Mouse (Mus musculus) kidney, postnatal 25 days (tissue): Measurements from ENCODE around the gene Olfr311.
"Not testable (repeated sequence)": the region's sequence is repeated elsewhere in the genome, so short reads cannot be mapped to it uniquely, and the experiment has no call there.

Experiments
- DNase-seq, 2 experiments: peaks; one replicate each; pipeline ENCODE4 v3.0.0; 2021; ENCODE audit warnings: mixed read lengths in 2 of 2

The Olfr311 gene

DNA sequence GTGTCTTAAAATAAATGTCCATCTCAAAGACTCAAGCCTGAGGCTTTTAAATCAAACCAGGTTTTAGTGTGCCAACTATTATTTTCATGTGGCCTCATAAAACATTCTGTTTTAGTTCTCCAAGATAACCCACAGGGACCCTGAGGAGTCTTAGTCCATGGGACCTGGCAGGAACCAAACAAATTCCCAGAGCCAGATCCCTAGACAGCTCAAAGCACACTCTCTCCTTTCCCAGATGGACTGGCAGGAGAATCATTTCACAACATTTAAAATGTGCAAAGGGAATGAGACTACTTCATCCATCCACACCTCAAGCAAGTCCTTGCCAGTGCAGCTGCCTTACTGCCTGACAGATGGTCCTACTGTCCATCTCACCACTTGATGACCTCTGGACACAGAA is at the start of gene Olfr311:
Olfr311 (plus strand) TSS at position 301 of the 400 bp plus-strand sequence.
- DNase-seq = not testable (repeated sequence)

- no peak for DNase-seq
Measured at GRCm38 (mm10) chr11:58789532-58789931, 49.5 kb upstream of the Olfr311 start.

GRCm38 (mm10) chr11:58790053-58790452 is 49.0 kb upstream of the Olfr311 start:
- no peak for DNase-seq

DNA sequence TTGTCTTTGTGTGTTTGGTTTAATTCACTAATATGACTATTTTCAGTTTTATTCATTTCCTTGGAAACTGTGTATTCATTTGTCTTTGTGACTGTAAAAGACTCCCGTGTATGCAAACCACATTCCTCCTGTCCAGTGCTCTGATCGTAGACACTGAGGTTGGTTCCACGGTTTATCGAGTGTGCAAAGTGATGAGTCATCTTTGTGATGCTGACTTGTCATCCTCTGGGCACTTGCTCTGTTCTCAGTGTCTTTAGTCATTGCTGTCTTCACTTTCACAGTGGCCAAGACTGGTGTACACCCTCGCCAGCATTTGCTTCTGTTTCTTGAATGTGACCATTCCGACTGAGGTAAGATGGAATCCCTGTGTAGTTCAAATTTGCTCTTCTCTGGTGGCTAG is 48.4 kb upstream of the Olfr311 start:
- no peak for DNase-seq

GRCm38 (mm10) chr11:58795856-58796255 is 43.2 kb upstream of the Olfr311 start:
- no peak for DNase-seq

DNA sequence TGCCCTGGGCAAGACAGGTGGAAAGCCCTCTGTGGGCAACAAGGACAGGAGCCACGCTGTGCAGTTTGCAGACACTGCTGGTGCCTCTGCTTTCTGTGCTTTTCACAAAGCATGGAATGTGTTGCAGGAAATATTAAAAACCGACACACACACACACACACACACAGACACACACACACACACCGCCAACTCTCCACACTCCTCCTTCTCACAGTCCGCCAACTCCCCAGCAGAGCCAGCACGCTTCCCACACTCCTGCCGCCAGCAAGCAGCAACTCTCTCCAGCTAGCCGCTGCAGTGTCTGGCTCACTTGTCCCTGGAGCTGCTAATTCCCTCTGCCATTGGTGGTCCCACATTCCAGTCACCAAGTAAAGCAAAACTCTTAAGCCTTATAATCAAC is 42.2 kb upstream of the Olfr311 start:
- DNase-seq = no peak

DNA sequence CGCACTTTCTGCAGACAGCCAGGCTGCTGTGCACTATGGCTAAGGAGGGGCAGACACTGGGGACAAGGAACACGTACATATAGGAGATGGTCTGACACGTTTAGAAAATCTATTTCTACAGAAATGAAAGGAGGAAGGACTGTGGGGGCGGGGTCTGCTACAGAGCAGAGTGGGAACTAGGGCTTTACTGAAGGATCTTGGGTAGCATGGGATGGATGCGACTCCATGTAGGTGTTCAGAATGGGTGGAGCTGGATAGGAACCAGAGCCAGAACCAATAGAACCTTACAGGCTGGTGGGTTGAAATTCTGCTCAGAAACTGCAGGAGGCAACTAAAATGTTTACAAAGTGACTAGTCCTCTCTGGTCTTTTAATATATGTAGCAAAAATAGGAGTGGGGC is 39.3 kb upstream of the Olfr311 start:
- DNase-seq = no peak

GRCm38 (mm10) chr11:58801558-58802228 is 37.4 kb upstream of the Olfr311 start, which contains the start of gene Fam183b:
Fam183b (minus strand) TSS chr11:58801960.
- DNase-seq = no peak

DNA sequence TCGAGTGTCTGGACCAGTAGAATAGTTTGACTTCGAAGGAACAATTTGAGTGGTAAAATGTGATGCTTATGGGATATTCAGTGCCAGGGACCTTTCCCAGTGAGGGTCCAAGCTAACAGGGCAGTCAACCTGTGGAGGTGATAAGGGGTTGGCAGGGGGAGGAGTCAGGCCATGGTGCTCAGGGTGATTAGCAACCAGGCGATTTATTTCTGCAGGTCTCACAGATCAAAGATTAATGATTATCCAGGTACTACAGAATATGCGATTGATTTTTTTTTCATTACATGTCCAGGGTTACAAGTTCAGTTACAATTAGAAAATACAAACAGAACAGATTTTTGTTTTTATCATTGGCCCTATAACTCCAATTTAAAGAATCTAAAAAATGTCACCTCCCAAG is 35.2 kb upstream of the Olfr311 start:
- no peak for DNase-seq

- no peak for DNase-seq
Measured at GRCm38 (mm10) chr11:58804393-58804792, 34.7 kb upstream of the Olfr311 start.

GRCm38 (mm10) chr11:58812001-58812400 is 27.1 kb upstream of the Olfr311 start:
- no peak for DNase-seq

GRCm38 (mm10) chr11:58814700-58815099 is 24.4 kb upstream of the Olfr311 start, which contains the start of gene Olfr313:
Olfr313 (plus strand) TSS chr11:58815000.
- DNase-seq = not testable (repeated sequence)

DNA sequence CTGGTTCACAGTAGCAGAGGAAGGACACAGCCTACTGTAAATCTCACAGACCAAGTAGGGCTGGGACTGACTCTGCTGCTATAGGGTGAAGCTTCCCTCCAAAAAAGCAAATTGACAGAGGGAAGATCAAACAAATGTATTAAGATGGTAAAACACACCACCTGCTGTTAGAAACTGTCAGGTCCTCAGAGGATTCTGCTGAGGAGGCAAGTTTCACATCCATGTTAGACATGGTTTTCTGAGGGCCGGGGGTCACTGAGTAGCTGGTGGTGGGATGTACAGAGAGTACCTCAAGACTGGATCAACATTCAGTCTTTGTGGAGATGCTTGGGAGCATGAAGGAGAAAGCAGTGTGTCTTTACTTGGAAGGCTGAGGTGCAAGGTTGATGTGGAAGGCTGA is 23.4 kb upstream of the Olfr311 start:
- no peak for DNase-seq

DNA sequence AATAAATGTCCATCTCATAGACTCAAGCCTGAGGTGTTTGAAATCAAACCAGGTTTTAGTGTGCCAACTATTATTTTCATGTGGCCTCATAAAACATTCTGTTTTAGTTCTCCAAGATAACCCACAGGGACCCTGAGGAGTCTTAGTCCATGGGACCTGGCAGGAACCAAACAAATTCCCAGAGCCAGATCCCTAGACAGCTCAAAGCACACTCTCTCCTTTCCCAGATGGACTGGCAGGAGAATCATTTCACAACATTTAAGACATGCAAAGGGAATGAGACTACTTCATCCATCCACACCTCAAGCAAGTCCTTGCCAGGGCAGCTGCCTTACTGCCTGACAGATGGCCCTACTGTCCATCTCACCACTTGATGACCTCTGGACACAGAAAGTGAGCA is 10.1 kb upstream of the Olfr311 start, which contains the start of gene Olfr312:
Olfr312 (plus strand) TSS at position 301 of the 400 bp plus-strand sequence.
- DNase-seq = not testable (repeated sequence)

- no peak for DNase-seq
Measured at GRCm38 (mm10) chr11:58829764-58830163, 9.3 kb upstream of the Olfr311 start.

DNA sequence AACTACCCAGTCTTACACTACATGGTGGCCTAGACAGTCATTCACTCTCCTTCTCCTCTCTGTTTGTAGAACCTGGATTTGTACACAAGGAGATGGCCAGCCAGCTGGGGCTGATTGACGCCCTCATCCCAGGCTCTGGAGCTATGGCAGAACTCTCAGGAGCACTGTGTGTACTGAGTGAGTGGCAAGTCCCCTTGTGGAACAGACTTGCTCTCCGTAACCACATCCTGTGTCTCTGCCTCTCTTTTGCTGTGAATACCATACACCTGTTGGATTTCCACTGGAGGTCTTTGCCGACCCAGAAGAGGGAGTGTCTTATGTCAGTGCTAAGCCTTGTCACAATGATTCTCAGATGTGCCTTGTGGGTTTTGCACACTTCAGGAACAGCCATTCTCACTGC is 6.5 kb upstream of the Olfr311 start:
- DNase-seq = not testable (repeated sequence)

DNA sequence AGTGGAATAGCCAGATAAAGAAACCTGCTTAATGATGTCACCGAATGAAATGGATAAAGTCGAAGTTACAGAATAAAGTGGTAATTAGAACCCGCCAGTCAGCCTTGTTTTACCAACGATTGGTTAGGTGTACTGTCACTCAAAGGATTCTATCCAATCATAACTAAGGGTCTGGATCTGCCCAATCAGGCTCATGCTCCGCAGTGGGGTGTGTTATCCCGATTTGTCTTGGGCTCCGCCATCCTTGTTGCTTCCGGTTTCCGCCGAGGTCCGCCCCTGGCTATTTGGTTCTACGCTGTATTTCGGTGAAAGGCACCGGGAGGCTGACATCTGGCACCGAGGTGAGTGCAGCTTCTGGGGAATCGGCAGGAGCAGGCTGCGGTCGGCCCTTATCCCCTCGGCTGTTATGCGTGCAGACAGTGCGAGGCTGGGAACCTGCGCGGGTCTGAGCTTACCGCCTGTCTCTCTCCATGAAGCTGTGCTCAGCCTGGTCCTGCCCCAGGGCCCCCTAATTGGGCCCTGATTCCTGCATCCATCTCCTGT is 7.9 kb downstream of the Olfr311 start, which contains the start of gene Gm12258:
Gm12258 (plus strand) TSS at position 240 of the 543 bp plus-strand sequence.
- DNase-seq = peak; percentile 89 to 94

- no peak for DNase-seq
Measured at GRCm38 (mm10) chr11:58847636-58848035, 8.6 kb downstream of the Olfr311 start.

DNA sequence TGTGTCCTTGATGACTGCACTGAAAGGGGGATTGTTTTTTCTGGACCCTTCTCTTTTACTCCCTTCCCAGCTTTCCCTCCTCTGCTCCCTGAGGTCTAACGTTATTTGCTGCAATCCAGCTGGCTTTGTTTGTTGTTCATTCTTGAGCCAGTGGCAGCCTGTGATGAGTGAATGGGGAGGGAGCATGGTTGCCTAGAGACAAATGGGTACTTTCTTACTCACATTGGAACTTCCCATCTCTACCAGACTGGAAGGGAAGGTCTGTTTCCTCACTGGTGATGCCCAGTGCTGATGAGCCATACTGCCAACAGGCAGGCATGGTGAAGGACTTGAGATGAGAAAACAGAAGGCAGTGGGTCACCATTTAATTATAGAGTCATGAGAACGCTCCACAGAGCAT is 10.7 kb downstream of the Olfr311 start:
- DNase-seq = no peak

DNA sequence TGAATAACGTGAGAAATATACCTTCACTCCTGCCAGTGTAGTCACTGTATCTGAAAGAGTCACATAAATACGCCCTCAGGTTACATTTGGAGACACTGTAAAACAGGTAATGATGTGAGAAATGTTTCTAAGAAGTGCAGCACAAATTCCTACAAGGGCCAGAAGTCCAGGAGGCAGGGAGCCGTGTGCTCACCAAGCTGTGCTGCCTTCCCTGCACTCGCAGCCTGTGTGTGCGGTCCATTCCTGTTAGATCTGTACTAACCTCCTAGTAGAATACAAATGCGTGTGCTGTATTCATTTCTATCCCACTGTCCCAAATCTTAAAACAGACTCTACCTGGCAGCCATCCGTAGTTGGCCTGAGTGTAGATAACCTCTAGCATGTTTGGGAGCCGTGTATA is 21.7 kb downstream of the Olfr311 start:
- no peak for DNase-seq

DNA sequence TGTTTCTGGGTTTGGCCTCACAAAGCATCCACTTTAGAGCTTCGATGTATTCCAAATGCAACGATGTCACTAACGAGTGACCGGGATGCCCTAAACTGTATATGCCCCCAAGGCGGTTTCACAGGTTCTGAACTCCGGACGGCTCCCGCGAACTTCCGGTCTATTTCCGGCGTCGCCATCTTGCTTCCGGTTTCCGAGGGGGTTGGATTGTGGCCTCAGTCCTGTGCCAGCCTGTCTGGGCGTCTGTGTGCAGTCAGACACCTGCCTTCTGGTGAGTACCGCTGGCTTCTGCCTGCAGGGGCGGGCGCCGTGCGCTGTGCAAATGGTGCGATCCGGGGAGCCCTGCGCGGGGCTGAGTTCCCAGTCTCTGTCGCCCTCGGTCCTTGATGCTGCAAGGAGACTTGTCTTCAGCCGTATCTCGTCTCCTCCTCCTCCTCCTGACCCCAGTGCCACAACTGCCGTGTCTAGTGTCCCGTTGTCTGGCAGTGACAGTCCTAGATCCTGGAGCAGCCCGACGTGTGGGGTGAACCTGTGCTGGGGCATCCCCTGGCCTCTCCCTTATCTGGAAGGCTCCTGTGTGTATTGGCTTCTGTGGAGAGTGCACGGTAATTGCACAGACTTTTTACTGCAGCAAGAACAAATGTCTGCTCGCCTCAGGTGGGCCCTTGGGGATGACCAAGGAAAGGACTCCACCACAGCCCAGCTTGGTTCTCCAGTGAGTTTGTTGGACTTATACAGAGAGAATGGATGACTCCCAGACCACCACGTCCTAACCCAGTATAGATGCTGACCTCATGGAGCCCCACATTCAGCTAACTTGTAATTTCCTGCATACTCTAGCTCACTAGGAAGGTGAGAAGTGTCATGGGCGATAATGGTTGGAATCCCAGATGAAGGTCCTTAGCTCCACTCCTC is 28.2 kb downstream of the Olfr311 start, which contains the start of gene 2810021J22Rik:
2810021J22Rik (plus strand) TSS at position 178 of the 915 bp plus-strand sequence.
- DNase-seq = peak; percentile 79 to 89

DNA sequence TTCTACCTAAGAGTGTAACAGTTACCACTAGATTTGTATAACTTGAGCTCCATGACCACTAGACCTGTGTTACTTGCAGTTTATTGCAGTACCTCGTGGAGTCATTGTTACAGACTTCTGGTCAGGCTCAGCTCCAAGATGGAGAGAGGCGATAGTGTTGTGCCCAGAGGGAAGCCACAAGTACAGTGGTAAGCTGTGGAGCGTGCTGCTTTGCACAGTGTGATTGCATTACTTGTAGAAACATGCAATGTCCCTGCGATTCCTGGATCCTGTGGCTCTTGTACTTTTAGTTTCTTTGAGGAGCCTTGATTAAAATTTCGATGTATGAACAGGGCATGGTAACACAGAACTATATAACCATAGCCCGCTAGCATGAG is 28.9 kb downstream of the Olfr311 start:
- no peak for DNase-seq

DNA sequence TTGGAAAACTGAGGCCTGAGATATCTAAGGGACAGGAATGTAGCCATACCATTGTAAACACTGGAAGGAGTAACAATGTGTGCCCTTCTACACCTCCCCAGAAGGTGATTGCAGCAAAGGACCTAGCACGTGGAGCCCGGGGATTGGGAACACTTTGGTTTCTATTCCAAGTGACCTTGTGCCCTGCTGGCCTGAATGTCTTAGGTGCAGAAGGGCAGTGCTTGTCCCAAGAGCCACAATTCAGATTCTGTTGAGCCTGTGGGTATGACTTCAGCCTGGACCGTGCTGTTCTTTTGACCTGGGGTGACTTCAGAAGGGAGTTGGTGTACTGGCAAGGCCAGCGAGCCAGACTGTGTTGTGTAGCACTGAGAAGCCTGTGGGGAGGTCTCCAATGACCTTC is 31.9 kb downstream of the Olfr311 start:
- DNase-seq = peak; percentile 11 to 73
